Mouse (Mus musculus) frontal cortex, postnatal 14 days (tissue): ENCODE measurements at regions not wholly inside any gene's neighbourhood (a gene's known extent, or its start where the extent isn't known, plus 50 kb on each side); places are given as distances from the start of the nearest gene placed in this dataset.

ENCODE experiments used
- DNase-seq, 2 experiments: peaks; one replicate each; pipeline ENCODE4 v3.0.0; 2022; ENCODE audit warnings: low spot score in 2 of 2

GRCm38 (mm10) chr11:65364910-65365309 lies 95.1 kb upstream of the Myocd start:
- DNase-seq, result no peak

GRCm38 (mm10) chr11:65363846-65364245 lies 94.1 kb upstream of the Myocd start:
- no peak for DNase-seq

GRCm38 (mm10) chr11:65360729-65361128 lies 90.9 kb upstream of the Myocd start:
- no peak for DNase-seq

GRCm38 (mm10) chr11:65358908-65359307 lies 89.1 kb upstream of the Myocd start:
- DNase-seq, result no peak

GRCm38 (mm10) chr11:65352516-65352915 lies 82.7 kb upstream of the Myocd start:
- DNase-seq, result no peak

GRCm38 (mm10) chr11:65349013-65349412 lies 79.2 kb upstream of the Myocd start:
- DNase-seq, result no peak

GRCm38 (mm10) chr11:65341683-65342440 lies 72.1 kb upstream of the Myocd start:
- no peak for DNase-seq

GRCm38 (mm10) chr11:65334286-65334685 lies 64.5 kb upstream of the Myocd start:
- no peak for DNase-seq

- DNase-seq, result no peak
Measured at GRCm38 (mm10) chr11:65333101-65333500, 63.3 kb upstream of the Myocd start.

GRCm38 (mm10) chr11:65322877-65323440 lies 53.2 kb upstream of the Myocd start:
- no peak for DNase-seq
